Mouse (Mus musculus) stomach, embryonic 16.5 days (tissue): Measurements from ENCODE around the gene Nr5a2. TPM values are rescaled to one million over a fixed set of nuclear protein-coding genes. Genes with fewer than 3 reads are reported as not detected.

Experiments used
- ATAC-seq: fragments of 200-750 bp; cut with Nextera tagmentation; 2 replicates; pipeline ENCODE4 v1.8.0; 2017; ENCODE audit warnings: moderate number of reproducible peaks, moderate TSS enrichment; ENCODE audit not compliant: insufficient read depth, low FRiP score
- H3K27ac ChIP-seq: fragments of 300-500 bp; sonication (generic); 2 replicates; pipeline ENCODE4 v1.5.1; 2014; ENCODE audit warnings: low read length
- H3K27me3 ChIP-seq: fragments of 300-500 bp; sonication (generic); 2 replicates; pipeline ENCODE4 v1.6.1; 2014; ENCODE audit warnings: low read length, control low read depth, mixed read lengths; ENCODE audit not compliant: control insufficient read depth, insufficient read depth
- H3K36me3 ChIP-seq: fragments of 300-500 bp; sonication (generic); 2 replicates; pipeline ENCODE4 v1.6.1; 2014; ENCODE audit warnings: low read length; ENCODE audit not compliant: control insufficient read depth, insufficient read depth
- H3K4me1 ChIP-seq: fragments of 300-500 bp; sonication (generic); 2 replicates; pipeline ENCODE4 v1.6.1; 2014; ENCODE audit warnings: low read length, control low read depth, mixed read lengths; ENCODE audit not compliant: control insufficient read depth, insufficient read depth
- H3K4me2 ChIP-seq: fragments of 300-500 bp; sonication (generic); 2 replicates; pipeline ENCODE4 v1.6.1; 2014; ENCODE audit warnings: low read depth, low read length, mixed read lengths
- H3K4me3 ChIP-seq: fragments of 300-500 bp; sonication (generic); replicated peaks from 2 replicates; pipeline ENCODE4 v1.5.1; 2014; ENCODE audit warnings: mild to moderate bottlenecking, low read length
- H3K9ac ChIP-seq: fragments of 300-500 bp; sonication (generic); 2 replicates; pipeline ENCODE4 v1.6.1; 2014; ENCODE audit warnings: low read length
- H3K9me3 ChIP-seq: fragments of 300-500 bp; sonication (generic); replicated peaks from 2 replicates; pipeline ENCODE4 v1.6.1; 2016; ENCODE audit warnings: low read length, control low read depth; ENCODE audit not compliant: control insufficient read depth
- WGBS: fragments of 180-500 bp; shearing (Covaris S2); extraction: QIAGEN DNeasy Blood & Tissue Kit; methylation state at CpG from one replicate; pipeline ENCODE4 v1.1.7; 2014; 5-methylcytosine and 5-hydroxymethylcytosine counted together
- polyA plus RNA-seq: library from polyadenylated mRNA; unstranded; fragments of >200 nt; fragmentation: Nextera tagmentation; extraction: Ambion mirVana; gene quantifications from 2 replicates; pipeline ENCODE4 v1.2.1, GENCODE M21; 2015

The Nr5a2 gene
- polyA plus RNA-seq, 1 experiment from 2014 or later = 4.1 TPM

DNA sequence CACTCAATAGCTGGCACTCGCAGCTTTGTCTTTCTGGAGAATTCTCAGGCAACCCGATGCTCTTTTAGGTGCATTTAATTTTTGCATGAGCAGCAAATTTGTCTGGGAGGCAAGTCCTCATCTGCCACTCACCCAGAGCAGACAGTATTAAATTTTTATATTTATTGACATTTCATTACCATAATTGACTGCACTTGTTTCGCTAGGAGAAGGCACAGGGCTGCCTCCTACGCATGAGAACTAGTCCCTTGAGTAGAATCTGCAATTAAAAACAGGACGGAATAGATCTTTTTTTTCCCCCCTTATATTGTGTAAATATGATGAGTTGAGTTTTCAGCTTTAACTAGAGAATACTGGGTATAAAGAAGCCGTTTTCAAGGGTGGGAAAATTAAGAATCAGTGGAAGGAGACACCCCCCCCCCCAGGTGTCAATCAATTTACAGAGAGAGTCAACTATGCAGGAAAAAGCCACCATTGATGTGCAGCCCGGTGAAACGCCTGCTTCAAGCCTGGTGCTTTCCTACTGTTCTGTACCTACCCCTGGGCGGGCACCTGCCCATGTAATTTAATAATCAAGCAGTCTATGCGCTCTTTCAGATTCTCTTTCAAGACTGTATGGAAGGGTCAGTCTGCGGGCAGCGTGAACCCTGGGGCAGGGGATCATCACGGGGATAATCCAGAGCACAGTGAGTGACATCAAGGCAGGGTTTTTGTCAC, 76.6 kb downstream of the Nr5a2 start:
- H3K27ac ChIP-seq = no peak overlapping the region
- 91% methylated on average over 13 of the region's 13 CpGs for WGBS
- no peaks in the 10 kb centered on the region for H3K36me3 ChIP-seq
- H3K4me3 ChIP-seq = no peak overlapping the region
- no peak for ATAC-seq
- H3K27me3 ChIP-seq = no peaks in the 10 kb centered on the region
- H3K9ac ChIP-seq = no peak overlapping the region
- H3K9me3 ChIP-seq = no peaks in the 10 kb centered on the region
- H3K4me2 ChIP-seq = no peak overlapping the region
- H3K4me1 ChIP-seq = no peaks in the 10 kb centered on the region

DNA sequence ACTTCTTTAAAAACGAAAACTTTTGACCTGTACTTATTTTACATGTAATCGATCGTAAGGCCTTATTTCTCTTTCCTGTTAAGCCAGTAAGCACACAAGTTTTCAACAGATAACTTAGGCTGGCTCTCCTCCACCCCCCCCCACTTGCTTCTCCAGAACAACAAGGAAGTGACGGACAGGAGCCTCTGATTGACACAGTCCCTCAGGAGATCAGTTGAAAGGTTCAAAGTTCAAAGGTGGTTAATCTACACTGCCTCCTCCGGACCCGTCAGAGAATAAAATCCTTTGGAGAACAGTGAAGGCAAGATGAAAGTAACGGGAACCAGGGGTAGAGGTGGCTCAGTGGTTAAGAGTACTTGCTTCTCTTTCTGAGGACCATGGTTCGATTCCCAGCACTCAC, 80.0 kb downstream of the Nr5a2 start:
- ATAC-seq = no peak
- no peaks in the 10 kb centered on the region for H3K9me3 ChIP-seq
- no peaks in the 10 kb centered on the region for H3K4me1 ChIP-seq
- H3K27ac ChIP-seq = no peak overlapping the region
- H3K27me3 ChIP-seq = no peaks in the 10 kb centered on the region
- H3K9ac ChIP-seq = no peak overlapping the region
- H3K4me2 ChIP-seq = no peak overlapping the region
- no peak overlapping the region for H3K4me3 ChIP-seq
- no peaks in the 10 kb centered on the region for H3K36me3 ChIP-seq
- WGBS = 84% methylated on average over 8 of the region's 8 CpGs

DNA sequence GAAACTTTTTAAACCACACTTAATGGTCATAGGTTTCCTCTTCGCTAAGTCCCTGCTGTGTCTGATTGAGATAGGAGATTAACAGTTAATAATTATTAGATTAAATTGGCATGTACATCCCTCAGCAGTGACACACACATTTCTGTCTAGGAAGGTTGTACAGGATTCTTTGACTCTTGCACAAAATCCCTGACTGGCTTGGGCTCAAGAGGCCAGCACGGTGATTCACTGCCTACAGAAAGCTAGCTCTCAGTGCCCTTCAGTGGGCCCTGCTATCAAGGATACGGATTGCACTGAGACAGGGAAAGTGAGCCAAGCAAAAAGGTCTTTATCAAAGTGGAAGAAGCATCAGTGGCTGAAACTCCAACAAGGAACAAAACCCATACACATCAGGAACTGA, 85.2 kb downstream of the Nr5a2 start:
- no peaks in the 10 kb centered on the region for H3K4me1 ChIP-seq
- no peak overlapping the region for H3K4me3 ChIP-seq
- no peaks in the 10 kb centered on the region for H3K27me3 ChIP-seq
- no peak overlapping the region for H3K4me2 ChIP-seq
- ATAC-seq = no peak
- 82% methylated on average over 3 of the region's 3 CpGs for WGBS
- H3K9ac ChIP-seq = no peak overlapping the region
- no peaks in the 10 kb centered on the region for H3K36me3 ChIP-seq
- no peak overlapping the region for H3K27ac ChIP-seq
- no peaks in the 10 kb centered on the region for H3K9me3 ChIP-seq

DNA sequence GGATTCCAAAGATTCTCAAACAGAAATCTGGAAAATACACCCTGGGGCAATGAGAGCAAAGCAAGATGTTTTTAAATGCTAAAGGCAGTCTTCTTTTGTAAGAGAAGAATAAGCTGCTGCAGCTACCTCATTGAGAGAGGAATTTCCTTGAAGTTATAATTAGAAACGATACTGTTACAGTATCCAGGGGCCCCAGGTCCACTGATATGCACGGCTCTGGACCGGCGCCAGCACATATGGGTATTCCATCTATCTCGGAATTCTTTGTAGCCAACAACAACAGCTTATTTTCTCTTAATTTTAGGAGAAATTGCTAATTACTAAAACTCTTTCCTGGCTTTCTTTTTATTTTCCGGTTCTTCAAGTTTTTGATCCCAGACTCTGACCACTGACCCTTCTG, 91.3 kb downstream of the Nr5a2 start:
- Histone ChIP-seq H3K36me3 (no peaks in the 10 kb centered on the region), H3K9ac (no peak overlapping the region), H3K27me3 (no peaks in the 10 kb centered on the region), H3K4me2 (no peak overlapping the region), H3K27ac (no peak overlapping the region), H3K4me1 (no peaks in the 10 kb centered on the region), H3K4me3 (no peak overlapping the region), H3K9me3 (no peaks in the 10 kb centered on the region)
- WGBS = 52% methylated on average over 6 of the region's 6 CpGs
- no peak for ATAC-seq

DNA sequence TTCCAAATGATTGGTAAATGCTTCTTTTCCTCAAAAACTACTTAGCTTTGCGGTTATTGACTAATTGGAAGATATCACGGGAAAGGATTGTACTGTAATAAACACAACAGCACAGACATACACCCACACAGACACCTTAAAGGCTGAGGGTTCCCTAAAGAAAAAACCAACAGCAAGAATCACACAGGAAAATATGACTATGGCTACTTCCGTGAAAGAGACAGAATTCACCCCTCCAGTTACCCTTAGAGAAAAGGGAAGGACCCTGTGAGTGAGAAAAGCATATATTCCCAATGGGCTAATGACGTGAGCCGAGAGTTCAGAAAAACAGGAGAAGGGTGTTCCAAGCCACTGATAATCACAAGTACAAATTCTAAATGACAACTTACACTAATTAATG, 92.0 kb downstream of the Nr5a2 start:
- Histone ChIP-seq H3K36me3 (no peaks in the 10 kb centered on the region), H3K27ac (no peak overlapping the region), H3K9me3 (no peaks in the 10 kb centered on the region), H3K27me3 (no peaks in the 10 kb centered on the region), H3K4me2 (no peak overlapping the region), H3K9ac (no peak overlapping the region), H3K4me3 (no peak overlapping the region), H3K4me1 (no peaks in the 10 kb centered on the region)
- 86% methylated on average over 5 of the region's 5 CpGs for WGBS
- no peak for ATAC-seq

DNA sequence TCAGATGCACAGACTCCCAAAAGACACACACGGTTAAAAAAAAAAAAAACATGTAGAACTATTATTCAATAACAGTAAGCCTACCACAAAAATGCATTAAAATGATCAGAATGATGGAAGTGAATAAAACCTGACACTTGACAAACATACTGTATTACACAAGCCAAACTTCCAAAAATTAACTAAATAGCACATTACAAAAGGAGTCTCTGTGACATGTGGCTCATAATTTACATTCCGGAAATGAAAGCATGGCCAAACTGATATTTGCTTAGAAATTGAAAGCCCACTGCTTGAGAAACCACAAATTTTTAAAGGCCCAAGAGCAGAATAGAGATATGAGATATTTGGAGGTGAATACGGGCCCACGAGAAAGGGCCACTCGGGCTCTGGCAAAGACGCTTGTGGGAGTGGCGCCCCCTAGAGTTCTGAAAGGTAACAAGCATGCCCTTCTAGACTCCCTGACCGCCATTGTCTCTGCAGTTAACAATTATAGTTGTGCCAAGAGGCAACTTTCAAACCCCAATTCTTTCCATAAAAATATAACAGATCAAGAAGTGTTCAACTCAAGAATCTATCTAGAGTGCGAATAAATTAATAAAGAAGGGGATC, 93.7 kb downstream of the Nr5a2 start:
- 71% methylated on average over 9 of the region's 9 CpGs for WGBS
- no peak for ATAC-seq
- no peaks in the 10 kb centered on the region for H3K4me1 ChIP-seq
- H3K27me3 ChIP-seq = no peaks in the 10 kb centered on the region
- H3K9ac ChIP-seq = no peak overlapping the region
- H3K27ac ChIP-seq = no peak overlapping the region
- no peak overlapping the region for H3K4me2 ChIP-seq
- H3K36me3 ChIP-seq = no peaks in the 10 kb centered on the region
- H3K4me3 ChIP-seq = no peak overlapping the region
- no peaks in the 10 kb centered on the region for H3K9me3 ChIP-seq

DNA sequence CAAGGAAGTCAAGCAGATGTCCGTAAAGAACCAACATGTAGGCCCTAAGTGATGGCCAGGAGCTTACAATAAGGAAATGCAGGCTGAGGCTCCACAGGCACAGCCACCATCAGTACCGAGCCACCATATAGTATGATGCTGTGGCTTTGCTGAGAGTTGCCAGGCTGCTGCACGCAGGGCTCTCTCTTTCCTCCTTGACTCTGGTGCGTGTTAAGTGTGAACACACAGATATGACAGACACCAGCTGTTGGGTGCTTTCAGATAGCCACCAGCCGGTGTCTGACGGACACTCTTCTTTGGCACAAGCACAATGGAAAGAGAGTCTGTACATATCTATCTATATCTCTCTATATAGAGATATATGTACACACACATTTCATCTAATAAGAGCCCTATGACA, 97.0 kb downstream of the Nr5a2 start:
- Histone ChIP-seq H3K27me3 (no peaks in the 10 kb centered on the region), H3K4me2 (no peak overlapping the region), H3K4me1 (no peaks in the 10 kb centered on the region), H3K9me3 (no peaks in the 10 kb centered on the region), H3K36me3 (no peaks in the 10 kb centered on the region), H3K27ac (no peak overlapping the region), H3K9ac (no peak overlapping the region), H3K4me3 (no peak overlapping the region)
- ATAC-seq = no peak
- 69% methylated on average over 6 of the region's 6 CpGs for WGBS

DNA sequence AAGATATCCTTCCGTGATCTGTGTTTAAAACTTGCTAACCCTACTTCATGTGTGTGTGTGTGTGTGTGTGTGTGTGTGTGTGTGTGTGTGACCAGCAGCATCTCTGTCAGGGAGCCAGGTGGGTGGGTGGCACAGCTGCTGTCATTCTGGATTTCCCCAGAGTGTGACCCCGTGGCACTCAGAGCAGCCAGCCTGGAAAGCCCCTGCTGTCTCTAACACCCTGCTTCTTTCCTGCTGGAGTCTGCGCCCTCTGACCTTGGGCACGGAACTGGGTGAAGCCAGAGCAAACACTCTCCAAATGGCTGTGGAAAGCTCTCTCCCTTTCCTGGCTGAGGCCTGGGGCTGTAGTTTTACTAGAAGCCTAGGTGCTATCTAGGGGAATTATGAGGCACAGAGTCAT, 100.8 kb downstream of the Nr5a2 start:
- Histone ChIP-seq H3K9ac (no peak overlapping the region), H3K27me3 (no peaks in the 10 kb centered on the region), H3K4me1 (no peaks in the 10 kb centered on the region), H3K27ac (no peak overlapping the region), H3K4me3 (no peak overlapping the region), H3K36me3 (no peaks in the 10 kb centered on the region), H3K4me2 (no peak overlapping the region), H3K9me3 (no peaks in the 10 kb centered on the region)
- ATAC-seq = no peak
- WGBS = 49% methylated on average over 4 of the region's 4 CpGs

DNA sequence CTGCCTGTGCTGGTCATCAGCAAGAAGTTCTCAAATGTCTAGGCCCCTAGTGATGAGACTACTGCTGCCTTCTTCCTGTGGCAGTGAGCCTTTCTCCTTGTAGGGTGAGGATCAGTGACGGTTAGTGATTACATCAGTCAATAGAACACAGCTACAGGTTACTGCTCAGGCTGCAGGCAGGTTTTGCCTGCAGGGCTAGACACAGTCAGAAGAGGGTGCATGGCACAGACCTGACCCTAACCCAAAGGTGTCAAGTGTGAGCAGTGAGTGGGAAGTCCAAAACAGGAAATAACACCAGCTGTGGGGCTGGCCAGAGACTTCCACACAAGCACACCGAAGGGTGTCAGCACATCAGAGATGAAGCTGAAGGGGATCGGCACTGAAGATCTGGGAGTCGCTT, 101.5 kb downstream of the Nr5a2 start:
- H3K4me2 ChIP-seq = no peak overlapping the region
- H3K36me3 ChIP-seq = no peaks in the 10 kb centered on the region
- WGBS = 61% methylated on average over 4 of the region's 4 CpGs
- ATAC-seq = no peak; the same call in 1 of the 2 replicates
- no peaks in the 10 kb centered on the region for H3K9me3 ChIP-seq
- no peak overlapping the region for H3K9ac ChIP-seq
- no peaks in the 10 kb centered on the region for H3K27me3 ChIP-seq
- H3K27ac ChIP-seq = no peak overlapping the region
- no peak overlapping the region for H3K4me3 ChIP-seq
- H3K4me1 ChIP-seq = no peaks in the 10 kb centered on the region
